Mouse (Mus musculus): ENCODE data around the gene Tnxb.

GRCm38 (mm10) chr17:34674524-34675204 is 4.3 kb downstream of the Tnxb start:
- TF ChIP-seq CTCF (IDR thresholded peaks at IDR 0.05) (no peak), EP300 (IDR thresholded peaks at IDR 0.05) (no peak)
